ENCODE assay signal across 24 mouse cellular contexts in genomic region chr2:129999296-129999695, GRCm38 (mm10). TPM values are rescaled to one million over a fixed set of nuclear protein-coding genes. Genes with fewer than 3 reads are reported as not detected.
DNase-seq lines count a peak whose midpoint lies in the region; ATAC-seq lines count a peak whose summit lies in the region.
"Had no signal": no experiment of that assay in that cellular context is flagged by ENCODE, and none has a peak within 500 bp of the region (broad histone marks: within the 10 kb centered on the region; RNA-seq: fewer than 3 reads in every experiment).

No protein-coding gene starts in this region.

- DNase-seq in forebrain, embryonic 11.5 days (ENCODE audit: low spot score) = no peak
- peak; percentile 68 for DNase-seq in brain, adult 2 months (ENCODE audit: low read depth, low spot score)
- DNase-seq in cerebellum, adult 9-10 months = peak; percentile 63
- DNase-seq in right cerebral cortex, postnatal 25 days = no peak
- DNase-seq: adrenal gland, postnatal 25 days; kidney, adult 8-10 months; kidney, postnatal 10 days; layer of hippocampus, postnatal 36 days; liver, embryonic 13.5 days; lung, adult 2 months; lung, postnatal 14 days; thymus, adult 2 months; thymus, postnatal 4 days had no signal

- H3K4me3 ChIP-seq in forebrain, embryonic 13.5 days = no peak overlapping the region
- H3K4me3 ChIP-seq in forebrain, embryonic 11.5 days (ENCODE audit: low read depth, low read length) = no peak overlapping the region
- H3K4me3 ChIP-seq in forebrain, embryonic 16.5 days (replicated peaks; ENCODE audit: low read length) = no peak overlapping the region
- no peak overlapping the region for H3K4me3 ChIP-seq in hindbrain, embryonic 16.5 days (ENCODE audit: low read length)
- H3K4me3 ChIP-seq: embryonic facial prominence, embryonic 15.5 days; hindbrain, embryonic 15.5 days; intestine, embryonic 15.5 days; limb, embryonic 13.5 days; liver, embryonic 13.5 days had no signal

- H3K9ac ChIP-seq in forebrain, embryonic 13.5 days = no peak overlapping the region
- H3K9ac ChIP-seq in forebrain, embryonic 11.5 days (ENCODE audit: low read length) = no peak overlapping the region
- no peak overlapping the region for H3K9ac ChIP-seq in forebrain, embryonic 16.5 days (replicated peaks; ENCODE audit: low read depth, low read length)
- no peak overlapping the region for H3K9ac ChIP-seq in hindbrain, embryonic 16.5 days (ENCODE audit: low read depth, low read length)
- H3K9ac ChIP-seq: embryonic facial prominence, embryonic 15.5 days; hindbrain, embryonic 15.5 days; intestine, embryonic 15.5 days; limb, embryonic 13.5 days; liver, embryonic 13.5 days had no signal

- 80% methylated on average over 4 of the region's 4 CpGs for WGBS in forebrain, embryonic 13.5 days
- WGBS in forebrain, embryonic 11.5 days = 80% methylated on average over 4 of the region's 4 CpGs
- 77% methylated on average over 4 of the region's 4 CpGs for WGBS in forebrain, embryonic 16.5 days
- 80% methylated on average over 4 of the region's 4 CpGs for WGBS in hindbrain, embryonic 16.5 days

- H3K27me3 ChIP-seq in forebrain, embryonic 13.5 days = no peaks in the 10 kb centered on the region
- H3K27me3 ChIP-seq in forebrain, embryonic 11.5 days (ENCODE audit: control insufficient read depth, insufficient read depth, low read length) = no peaks in the 10 kb centered on the region
- no peaks in the 10 kb centered on the region for H3K27me3 ChIP-seq in forebrain, embryonic 16.5 days (replicated peaks; ENCODE audit: control insufficient read depth, insufficient read depth, low read length)
- H3K27me3 ChIP-seq in hindbrain, embryonic 16.5 days (replicated peaks; ENCODE audit: control insufficient read depth, insufficient read depth, low read length) = no peaks in the 10 kb centered on the region
- H3K27me3 ChIP-seq: embryonic facial prominence, embryonic 15.5 days; hindbrain, embryonic 15.5 days; intestine, embryonic 15.5 days; limb, embryonic 13.5 days; liver, embryonic 13.5 days had no signal

- no peaks in the 10 kb centered on the region for H3K9me3 ChIP-seq in forebrain, embryonic 13.5 days (replicated peaks)
- H3K9me3 ChIP-seq in forebrain, embryonic 11.5 days (ENCODE audit: control insufficient read depth, low read length) = no peaks in the 10 kb centered on the region
- no peaks in the 10 kb centered on the region for H3K9me3 ChIP-seq in forebrain, embryonic 16.5 days (ENCODE audit: control insufficient read depth, low read length)
- no peaks in the 10 kb centered on the region for H3K9me3 ChIP-seq in hindbrain, embryonic 16.5 days (ENCODE audit: control insufficient read depth, low read length)
- H3K9me3 ChIP-seq: embryonic facial prominence, embryonic 15.5 days; hindbrain, embryonic 15.5 days; intestine, embryonic 15.5 days; limb, embryonic 13.5 days; liver, embryonic 13.5 days had no signal

- ATAC-seq in forebrain, embryonic 13.5 days = no peak
- ATAC-seq in forebrain, embryonic 11.5 days (replicated peaks; ENCODE audit: low FRiP score) = no peak
- ATAC-seq in forebrain, embryonic 16.5 days = no peak
- no peak for ATAC-seq in hindbrain, embryonic 16.5 days
- ATAC-seq: intestine, embryonic 15.5 days had no signal

- no peaks in the 10 kb centered on the region for H3K36me3 ChIP-seq in forebrain, embryonic 13.5 days (ENCODE audit: poor library complexity, severe bottlenecking)
- H3K36me3 ChIP-seq in forebrain, embryonic 11.5 days (ENCODE audit: control insufficient read depth, insufficient read depth, low read length) = no peaks in the 10 kb centered on the region
- H3K36me3 ChIP-seq in forebrain, embryonic 16.5 days (ENCODE audit: control insufficient read depth, insufficient read depth) = no peaks in the 10 kb centered on the region
- no peaks in the 10 kb centered on the region for H3K36me3 ChIP-seq in hindbrain, embryonic 16.5 days (ENCODE audit: control insufficient read depth, insufficient read depth, low read length)
- H3K36me3 ChIP-seq: embryonic facial prominence, embryonic 15.5 days; hindbrain, embryonic 15.5 days; intestine, embryonic 15.5 days; limb, embryonic 13.5 days; liver, embryonic 13.5 days had no signal

- 0 out of 2 replicates have a peak overlapping the region, but pooled peaks have one; percentile 41 for H3K27ac ChIP-seq in forebrain, embryonic 13.5 days
- H3K27ac ChIP-seq in forebrain, embryonic 11.5 days (ENCODE audit: low read depth, low read length) = no peak overlapping the region
- peak overlapping the region; percentile 86 for H3K27ac ChIP-seq in forebrain, embryonic 16.5 days (ENCODE audit: low read length)
- H3K27ac ChIP-seq in hindbrain, embryonic 16.5 days (ENCODE audit: low read depth, low read length) = no peak overlapping the region
- H3K27ac ChIP-seq: embryonic facial prominence, embryonic 15.5 days; hindbrain, embryonic 15.5 days; intestine, embryonic 15.5 days; limb, embryonic 13.5 days; liver, embryonic 13.5 days; stomach, postnatal 0 days had no signal

- H3K4me1 ChIP-seq in forebrain, embryonic 13.5 days = no peaks in the 10 kb centered on the region
- no peaks in the 10 kb centered on the region for H3K4me1 ChIP-seq in forebrain, embryonic 11.5 days (replicated peaks; ENCODE audit: control insufficient read depth, insufficient read depth, low read length)
- peaks cover 8% of the 10 kb centered on the region for H3K4me1 ChIP-seq in forebrain, embryonic 16.5 days (replicated peaks; ENCODE audit: control insufficient read depth, insufficient read depth, low read length)
- no peaks in the 10 kb centered on the region for H3K4me1 ChIP-seq in hindbrain, embryonic 16.5 days (ENCODE audit: control insufficient read depth, insufficient read depth, low read depth, low read length)
- H3K4me1 ChIP-seq: embryonic facial prominence, embryonic 15.5 days; hindbrain, embryonic 15.5 days; intestine, embryonic 15.5 days; liver, embryonic 13.5 days had no signal

- no peak overlapping the region for H3K4me2 ChIP-seq in forebrain, embryonic 13.5 days
- no peak overlapping the region for H3K4me2 ChIP-seq in forebrain, embryonic 11.5 days (ENCODE audit: low read depth, low read length, severe bottlenecking)
- H3K4me2 ChIP-seq in forebrain, embryonic 16.5 days (ENCODE audit: low read length) = no peak overlapping the region
- no peak overlapping the region for H3K4me2 ChIP-seq in hindbrain, embryonic 16.5 days (ENCODE audit: low read length)
- H3K4me2 ChIP-seq: embryonic facial prominence, embryonic 15.5 days; heart, embryonic 11.5 days; hindbrain, embryonic 15.5 days; intestine, embryonic 15.5 days; limb, embryonic 13.5 days; liver, embryonic 13.5 days; midbrain, embryonic 11.5 days had no signal

RNA-seq across cellular contexts. Expression of gene Tgm3, which starts 12.9 kb away (rescaled TPM):
- polyA plus RNA-seq in forebrain, embryonic 13.5 days (2015; fragmentation: Nextera tagmentation; extraction: Ambion mirVana) = not detected in 2 replicates
- not detected in 2 replicates for polyA plus RNA-seq in forebrain, embryonic 11.5 days (2014; fragmentation: Nextera tagmentation; extraction: Ambion mirVana)
- 0.05 and 0.06 TPM in 2 replicates for polyA plus RNA-seq in forebrain, embryonic 16.5 days (2015; fragmentation: Nextera tagmentation; extraction: Ambion mirVana)
- polyA plus RNA-seq in hindbrain, embryonic 16.5 days (2015; fragmentation: Nextera tagmentation; extraction: Ambion mirVana) = not detected in 2 replicates
- polyA plus RNA-seq: heart, embryonic 11.5 days; heart, postnatal 0 days; hindbrain, embryonic 15.5 days; intestine, embryonic 15.5 days; liver, embryonic 13.5 days; midbrain, embryonic 11.5 days had no signal

Comparison
In these comparisons a context has a peak if more than half of its experiments do, and no peak if none do; other contexts are left out.
1. H3K27ac ChIP-seq: peak in forebrain, embryonic 13.5 days (single experiment) and forebrain, embryonic 16.5 days (single experiment); none in forebrain, embryonic 11.5 days (single experiment) and hindbrain, embryonic 16.5 days (single experiment).
2. DNase-seq: peak in brain, adult 2 months (single experiment) and cerebellum, adult 9-10 months (single experiment); none in forebrain, embryonic 11.5 days (single experiment) and right cerebral cortex, postnatal 25 days (single experiment).